In the genomic region with DNA sequence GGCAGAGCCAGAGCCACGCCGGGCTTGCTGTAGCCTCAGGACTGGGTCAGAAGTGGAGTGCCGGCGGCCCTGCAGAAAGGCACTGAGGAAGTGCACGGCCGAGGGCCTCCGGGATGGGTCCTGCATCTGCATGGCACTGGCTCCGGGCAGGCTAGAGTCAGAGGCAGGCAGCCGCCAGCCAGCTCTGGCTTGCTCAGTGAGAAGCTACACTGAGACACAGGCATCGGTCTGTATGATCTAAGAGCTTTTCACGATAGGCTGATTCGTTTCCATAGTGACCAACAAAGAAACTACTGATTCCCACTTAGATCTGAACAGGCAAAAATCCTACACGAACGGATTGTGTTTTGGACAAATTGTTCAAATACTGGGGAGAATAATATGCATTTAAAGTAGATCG, we compare ENCODE assay signal across 9 mouse cellular contexts. TPM values are rescaled to one million over a fixed set of nuclear protein-coding genes. Genes with fewer than 3 reads are reported as not detected.
DNase-seq lines count a peak whose midpoint lies in the region; ATAC-seq lines count a peak whose summit lies in the region.
"Had no signal": no experiment of that assay in that cellular context is flagged by ENCODE, and none has a peak within 500 bp of the region (broad histone marks: within the 10 kb centered on the region; RNA-seq: fewer than 3 reads in every experiment).

No protein-coding gene starts in this region.

- H3K4me3 ChIP-seq in forebrain, embryonic 12.5 days (replicated peaks) = peak overlapping the region; percentile 13; the same call in 1 of the 2 replicates
- H3K4me3 ChIP-seq in neural tube, embryonic 12.5 days = no peak overlapping the region
- H3K4me3 ChIP-seq in heart, embryonic 10.5 days = no peak overlapping the region
- H3K4me3 ChIP-seq: lung, embryonic 15.5 days had no signal

- intact Hi-C loops in heart, postnatal 36 days (cut with DNase I) = no loop called here

- H3K9me3 ChIP-seq in forebrain, embryonic 12.5 days = no peaks in the 10 kb centered on the region
- no peaks in the 10 kb centered on the region for H3K9me3 ChIP-seq in neural tube, embryonic 12.5 days
- no peaks in the 10 kb centered on the region for H3K9me3 ChIP-seq in heart, embryonic 10.5 days
- H3K9me3 ChIP-seq: lung, embryonic 15.5 days had no signal

- H3K27me3 ChIP-seq in forebrain, embryonic 12.5 days = no peaks in the 10 kb centered on the region
- no peaks in the 10 kb centered on the region for H3K27me3 ChIP-seq in neural tube, embryonic 12.5 days (replicated peaks)
- no peaks in the 10 kb centered on the region for H3K27me3 ChIP-seq in heart, embryonic 10.5 days (ENCODE audit: insufficient read depth, poor library complexity, severe bottlenecking)
- H3K27me3 ChIP-seq: lung, embryonic 15.5 days had no signal

- DNase-seq in brain, embryonic 18.5 days (ENCODE audit: low read depth, low spot score) = peak; percentile 50
- peak; percentile 40 to 65 for DNase-seq in layer of hippocampus, postnatal 14 days (ENCODE audit: low spot score in 2 of 2)
- DNase-seq in heart, postnatal 36 days = no peak
- DNase-seq in lung, postnatal 4 days = no peak
- DNase-seq in spleen, postnatal 10 days (ENCODE audit: low spot score in 2 of 2) = no peak
- no peak for DNase-seq in heart, embryonic 10.5 days (ENCODE audit: low spot score)

- peak; percentile 91 for ATAC-seq in forebrain, embryonic 12.5 days (ENCODE audit: low FRiP score)
- ATAC-seq in neural tube, embryonic 12.5 days (ENCODE audit: low FRiP score, low read depth) = peak; percentile 86

- H3K9ac ChIP-seq in forebrain, embryonic 12.5 days = peak overlapping the region; percentile 45; the same call in 1 of the 2 replicates
- H3K9ac ChIP-seq in neural tube, embryonic 12.5 days = peak overlapping the region; percentile 40; the same call in 1 of the 2 replicates
- H3K9ac ChIP-seq: lung, embryonic 15.5 days had no signal

- peaks cover 24% of the 10 kb centered on the region for H3K4me1 ChIP-seq in forebrain, embryonic 12.5 days
- peaks cover 23% of the 10 kb centered on the region for H3K4me1 ChIP-seq in neural tube, embryonic 12.5 days
- H3K4me1 ChIP-seq in heart, embryonic 10.5 days = peaks cover 8% of the 10 kb centered on the region; the same call in 1 of the 2 replicates

- H3K27ac ChIP-seq in forebrain, embryonic 12.5 days = peak overlapping the region; percentile 76
- H3K27ac ChIP-seq in neural tube, embryonic 12.5 days = peak overlapping the region; percentile 54; the same call in 1 of the 2 replicates
- no peak overlapping the region for H3K27ac ChIP-seq in heart, embryonic 10.5 days
- H3K27ac ChIP-seq: lung, embryonic 15.5 days had no signal

- H3K36me3 ChIP-seq in forebrain, embryonic 12.5 days (replicated peaks) = peaks cover 15% of the 10 kb centered on the region
- H3K36me3 ChIP-seq in neural tube, embryonic 12.5 days = no peaks in the 10 kb centered on the region
- no peaks in the 10 kb centered on the region for H3K36me3 ChIP-seq in heart, embryonic 10.5 days

- peak overlapping the region; percentile 45 for H3K4me2 ChIP-seq in forebrain, embryonic 12.5 days
- H3K4me2 ChIP-seq in neural tube, embryonic 12.5 days (replicated peaks) = peak overlapping the region; percentile 33
- H3K4me2 ChIP-seq: lung, embryonic 15.5 days had no signal

- 20% methylated on average over 15 of the region's 15 CpGs for WGBS in forebrain, embryonic 12.5 days
- 35% methylated on average over 15 of the region's 15 CpGs for WGBS in neural tube, embryonic 12.5 days
- WGBS in heart, embryonic 10.5 days = 54% methylated on average over 15 of the region's 15 CpGs

RNA-seq across cellular contexts. Expression of gene Ptpdc1, which starts 32.3 kb away (rescaled TPM):
- 16.1 and 19.3 TPM in 2 replicates for polyA plus RNA-seq in forebrain, embryonic 12.5 days (2016; fragmentation: Nextera tagmentation; extraction: Ambion mirVana)
- total RNA-seq in layer of hippocampus, postnatal 14 days (2021) = 10 to 100 TPM; 38.2 to 43.0 TPM
- 15.5 and 19.1 TPM in 2 replicates for polyA plus RNA-seq in neural tube, embryonic 12.5 days (2016; fragmentation: Nextera tagmentation; extraction: Ambion mirVana)
- 1 to 10 TPM; 4.6 to 5.4 TPM for total RNA-seq in heart, postnatal 36 days (2021)
- polyA plus RNA-seq in heart, embryonic 10.5 days (2016; fragmentation: Nextera tagmentation; extraction: Ambion mirVana) = 5.1 and 7.0 TPM in 2 replicates

Comparison
In these comparisons a context has a peak if more than half of its experiments do, and no peak if none do; other contexts are left out.
1. DNase-seq: peak in brain, embryonic 18.5 days (single experiment) and layer of hippocampus, postnatal 14 days (2 of 2); none in heart, postnatal 36 days (0 of 2), lung, postnatal 4 days (0 of 2), spleen, postnatal 10 days (0 of 2) and heart, embryonic 10.5 days (single experiment).